In the genomic region with DNA sequence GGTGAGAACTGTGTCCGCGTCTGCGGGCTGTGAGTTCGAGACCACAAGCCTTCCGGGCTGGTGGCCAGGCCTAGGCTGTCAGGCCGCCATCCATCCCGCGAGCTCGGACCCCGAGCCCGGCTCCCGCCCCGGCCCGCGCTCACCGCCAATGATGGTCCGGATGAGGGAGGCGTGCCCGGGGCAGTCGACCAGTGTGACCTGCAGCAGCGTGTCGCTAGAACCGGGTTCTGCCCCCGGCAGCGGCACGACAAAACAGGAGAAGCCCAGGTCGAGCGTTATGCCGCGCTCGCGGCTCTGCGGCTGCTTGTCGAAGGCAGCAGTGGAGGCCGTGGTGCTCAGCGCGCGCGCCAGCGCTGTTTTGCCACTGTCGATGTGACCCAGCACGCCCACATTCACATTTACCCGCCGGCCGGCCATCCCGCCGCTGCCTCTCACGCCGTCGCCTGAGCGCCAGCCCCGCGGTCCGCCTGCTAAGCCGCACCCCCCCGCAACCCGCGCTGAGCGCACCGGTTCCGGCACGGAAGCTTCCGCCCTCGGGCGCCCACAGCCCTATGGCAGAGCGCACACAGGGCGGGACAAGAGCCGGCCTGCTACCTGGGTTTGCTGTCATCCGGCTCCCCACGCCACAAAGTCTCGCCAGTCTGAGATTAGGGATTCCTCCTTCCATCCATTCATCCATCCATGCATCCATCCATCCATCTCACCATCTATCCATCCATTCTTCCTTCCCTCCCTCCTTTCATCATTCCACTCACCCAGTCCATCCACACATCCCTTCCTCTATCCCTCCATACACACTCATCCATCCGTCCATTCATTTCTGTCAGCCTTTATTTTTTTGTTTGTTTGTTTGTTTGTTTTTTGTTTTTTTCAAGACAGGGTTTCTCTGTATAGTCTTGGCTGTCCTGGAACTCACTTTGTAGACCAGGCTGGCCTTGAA, we compare ENCODE assay signal across 8 mouse cellular contexts. TPM values are rescaled to one million over a fixed set of nuclear protein-coding genes. Genes with fewer than 3 reads are reported as not detected.
A peak's percentile ranks its signal among the peaks of the same experiment; 100 is the strongest.
DNase-seq lines count a peak whose midpoint lies in the region; ATAC-seq lines count a peak whose summit lies in the region.

A gene (minus strand): TSS at position 477 of the 940 bp plus-strand sequence.

- under 1% methylated on average over 71 of the region's 72 CpGs for WGBS in intestine, embryonic 14.5 days

- intact Hi-C loops in left cerebral cortex, postnatal 10 days (cut with DNase I): no loop called here

- peak within 1 kb of the TSS; percentile 83 for H3K9ac ChIP-seq in intestine, embryonic 14.5 days (ENCODE audit: low read length)

- peaks cover 16% of the 10 kb centered on the region; the same call in 1 of the 2 replicates for H3K4me1 ChIP-seq in intestine, embryonic 14.5 days (replicated peaks; ENCODE audit: control insufficient read depth, insufficient read depth, low read length)

- H3K9me3 ChIP-seq in intestine, embryonic 14.5 days (ENCODE audit: control insufficient read depth, low read length): no peaks in the 10 kb centered on the region

- peak within 1 kb of the TSS; percentile 88 for H3K4me3 ChIP-seq in intestine, embryonic 14.5 days (ENCODE audit: low read depth, low read length)

- no peaks in the 10 kb centered on the region for H3K27me3 ChIP-seq in intestine, embryonic 14.5 days (replicated peaks; ENCODE audit: control insufficient read depth, insufficient read depth, low read length)

- peak; percentile 85 to 94 for DNase-seq in adrenal gland, adult (ENCODE audit: inconsistent age in 2 of 2, low spot score in 1 of 2)
- DNase-seq in embryo, embryonic 10.5 days (ENCODE audit: low spot score): peak; percentile 83
- peak; percentile 73 for DNase-seq in gastrocnemius, postnatal 25 days
- peak; percentile 88 for DNase-seq in intestine, embryonic 14.5 days (ENCODE audit: low spot score)
- peak; percentile 67 to 92 for DNase-seq in left cerebral cortex, postnatal 10 days (ENCODE audit: extremely low spot score in 1 of 2, low spot score in 2 of 2)
- DNase-seq in right cerebral cortex, postnatal 10 days (ENCODE audit: low spot score in 2 of 2): peak; percentile 89
- DNase-seq in urinary bladder, postnatal 14 days (ENCODE audit: low spot score): peak; percentile 83

- H3K36me3 ChIP-seq in intestine, embryonic 14.5 days (ENCODE audit: control insufficient read depth, insufficient read depth, low read length): no peaks in the 10 kb centered on the region

- peak within 1 kb of the TSS; percentile 62 for H3K4me2 ChIP-seq in intestine, embryonic 14.5 days (ENCODE audit: low read length)

- H3K27ac ChIP-seq in intestine, embryonic 14.5 days (ENCODE audit: low read depth): peak within 1 kb of the TSS; percentile 48

- ATAC-seq in intestine, embryonic 14.5 days (replicated peaks; ENCODE audit: low FRiP score, low TSS enrichment, low read depth): peak; percentile 94
- peak; percentile 97 for ATAC-seq in megakaryocyte progenitor cell, adult 5-6 weeks (replicated peaks; ENCODE audit: poor library complexity)

RNA-seq across cellular contexts. Expression of the gene that starts here (rescaled TPM):
- total RNA-seq in gastrocnemius, postnatal 25 days (2021): 1 to 10 TPM; 7.4 to 7.5 TPM
- polyA plus RNA-seq in intestine, embryonic 14.5 days (2014; fragmentation: Nextera tagmentation; extraction: Ambion mirVana): 45.1 and 53.4 TPM in 2 replicates
- total RNA-seq in left cerebral cortex, postnatal 10 days (2021): 10 to 100 TPM; 22.2 to 24.1 TPM
- total RNA-seq in megakaryocyte progenitor cell, adult 5-6 weeks (2015): 16.5 and 17.0 TPM in 2 replicates
- 10.5 and 12.6 TPM in 2 replicates for total RNA-seq in megakaryocyte progenitor cell, adult 5-6 weeks (2017)

Comparison
In these comparisons a context has a peak if more than half of its experiments do, and no peak if none do; other contexts are left out.
1. Peak in every context shown above with its lines: DNase-seq, ATAC-seq, H3K4me3 ChIP-seq and H3K27ac ChIP-seq.